Mouse (Mus musculus): Measurements from ENCODE around the gene Tbrg4. TPM values are rescaled to one million over a fixed set of nuclear protein-coding genes. Genes with fewer than 3 reads are reported as not detected.

Tbrg4 gene
- polyA plus RNA-seq, 1 experiment from 2014 or later, result 80.0 TPM

DNA sequence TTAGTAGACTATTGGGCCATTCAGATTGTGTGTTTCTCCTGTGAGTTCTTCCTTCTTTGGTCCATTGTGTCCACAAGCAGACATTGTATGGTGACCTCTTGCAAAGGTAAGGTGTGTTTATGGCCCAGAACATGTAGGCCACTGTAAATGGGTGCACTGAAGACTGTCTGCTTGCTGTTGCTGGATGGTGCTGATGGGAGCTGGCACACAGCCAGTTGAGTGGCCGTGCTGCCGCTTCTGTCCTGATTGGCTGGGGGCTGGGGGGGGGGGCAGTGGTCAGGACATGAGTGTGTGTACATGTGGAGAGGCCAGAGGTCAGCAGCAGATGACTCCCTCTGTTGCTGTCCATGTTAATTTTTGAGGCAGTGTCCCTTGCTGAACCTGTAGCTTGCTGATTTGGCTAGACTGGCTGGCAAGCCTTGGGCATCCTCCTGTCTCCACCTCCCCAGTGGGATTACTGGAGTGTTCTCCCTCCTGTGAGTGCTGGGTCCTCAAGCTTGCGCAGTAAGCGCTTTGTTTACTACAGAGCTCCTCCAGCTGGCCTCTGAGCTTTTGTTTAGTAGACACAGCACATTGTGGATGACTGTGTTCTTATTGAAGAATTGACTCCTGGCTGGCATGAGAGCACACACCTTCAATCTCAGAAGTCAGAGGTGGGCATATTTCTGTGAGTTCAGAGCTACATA lies 45.7 kb downstream of the Tbrg4 start:
- DNase-seq (ENCODE audit: extremely low spot score, low spot score), result no peak
- Histone ChIP-seq H3K4me1 (peaks cover 4% of the 10 kb centered on the region; the same call in 1 of the 2 replicates), H3K4me3 (no peak overlapping the region), H3K9me3 (no peaks in the 10 kb centered on the region), H3K27ac (no peak overlapping the region), H3K36me3 (replicated peaks) (peaks cover 75% of the 10 kb centered on the region), H3K27me3 (ENCODE audit: poor library complexity, severe bottlenecking) (no peaks in the 10 kb centered on the region)
- WGBS, result 91% methylated on average over 4 of the region's 4 CpGs

DNA sequence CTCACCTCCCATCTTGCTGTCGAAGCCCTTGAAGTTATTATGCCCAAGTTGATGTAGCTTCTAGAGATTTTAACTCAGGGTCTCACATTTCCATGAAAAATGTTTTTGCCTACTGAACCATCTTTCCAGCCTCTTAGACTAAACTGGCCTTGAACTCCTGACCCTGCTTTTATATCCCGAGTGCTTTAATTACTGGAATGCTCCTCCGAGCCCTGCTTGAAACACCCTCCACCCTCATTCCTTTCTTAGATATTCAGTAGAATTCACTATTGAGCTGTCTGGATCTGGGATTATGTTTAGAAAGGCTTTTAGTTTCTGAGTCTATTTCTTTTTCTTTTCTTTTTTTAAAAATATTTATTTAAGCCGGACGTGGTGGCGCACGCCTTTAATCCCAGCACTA lies 46.5 kb downstream of the Tbrg4 start:
- Histone ChIP-seq H3K4me3 (no peak overlapping the region), H3K4me1 (peaks cover 4% of the 10 kb centered on the region; the same call in 1 of the 2 replicates), H3K36me3 (replicated peaks) (peaks cover 67% of the 10 kb centered on the region), H3K27me3 (ENCODE audit: poor library complexity, severe bottlenecking) (no peaks in the 10 kb centered on the region), H3K9me3 (no peaks in the 10 kb centered on the region), H3K27ac (no peak overlapping the region)
- WGBS, result 92% methylated on average over 7 of the region's 7 CpGs
- DNase-seq (ENCODE audit: extremely low spot score, low spot score), result no peak

DNA sequence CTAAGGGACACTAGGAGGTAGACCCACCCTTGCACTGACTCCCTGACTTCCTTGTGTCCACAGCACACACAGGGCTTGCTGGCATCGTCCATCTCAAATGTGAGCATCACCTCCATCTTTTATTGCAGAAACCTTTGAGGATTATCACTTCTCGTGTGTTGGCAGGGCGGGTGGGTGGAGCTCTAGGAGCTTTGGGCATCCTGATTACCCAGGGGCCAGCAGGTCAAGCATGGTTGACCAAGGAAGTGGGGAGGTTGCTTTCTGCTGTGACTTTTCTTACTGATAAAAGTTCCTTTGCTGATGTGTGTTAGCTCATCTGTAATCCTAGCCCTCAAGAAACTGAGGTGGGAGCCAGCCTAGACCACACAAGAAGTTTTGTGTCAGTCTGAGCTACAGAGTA lies 49.7 kb downstream of the Tbrg4 start:
- DNase-seq (ENCODE audit: extremely low spot score, low spot score), result no peak
- 84% methylated on average over 3 of the region's 3 CpGs for WGBS
- peaks cover 76% of the 10 kb centered on the region for H3K36me3 ChIP-seq (replicated peaks)

DNA sequence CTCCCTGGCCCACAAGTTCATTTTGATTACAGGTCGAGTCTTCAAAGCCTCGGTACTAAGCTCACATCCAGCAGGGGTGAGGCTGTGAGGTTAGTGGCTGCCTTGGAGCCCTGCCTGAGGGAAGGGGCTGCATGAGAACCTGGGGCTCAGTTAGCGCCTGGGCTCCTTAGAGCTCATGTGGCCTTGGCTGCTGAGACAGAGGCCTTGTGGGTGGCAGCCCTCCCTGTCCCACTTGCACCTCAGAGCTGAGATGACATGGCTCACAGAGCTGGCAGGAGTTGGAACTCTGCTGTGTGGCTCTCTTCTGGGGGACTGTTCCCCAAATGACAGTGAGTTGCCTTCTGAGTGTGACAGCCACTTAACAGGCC lies 56.5 kb downstream of the Tbrg4 start:
- Histone ChIP-seq H3K27me3 (ENCODE audit: poor library complexity, severe bottlenecking) (no peaks in the 10 kb centered on the region), H3K27ac (0 out of 2 replicates have a peak overlapping the region, but pooled peaks have one; percentile 30), H3K4me3 (no peak overlapping the region), H3K4me1 (peaks cover 3% of the 10 kb centered on the region; the same call in 1 of the 2 replicates), H3K36me3 (replicated peaks) (peaks cover 61% of the 10 kb centered on the region), H3K9me3 (no peaks in the 10 kb centered on the region)
- whole genome bisulfite sequencing, result 67% methylated on average over 3 of the region's 3 CpGs
- DNase-seq (ENCODE audit: extremely low spot score, low spot score), result no peak

More for the DNA sequence above, 49.7 kb downstream of the Tbrg4 start:
- H3K9me3 ChIP-seq, result no peaks in the 10 kb centered on the region
- peaks cover 4% of the 10 kb centered on the region; the same call in 1 of the 2 replicates for H3K4me1 ChIP-seq
- H3K27me3 ChIP-seq (ENCODE audit: poor library complexity, severe bottlenecking), result no peaks in the 10 kb centered on the region
- no peak overlapping the region for H3K27ac ChIP-seq
- H3K4me3 ChIP-seq, result no peak overlapping the region

DNA sequence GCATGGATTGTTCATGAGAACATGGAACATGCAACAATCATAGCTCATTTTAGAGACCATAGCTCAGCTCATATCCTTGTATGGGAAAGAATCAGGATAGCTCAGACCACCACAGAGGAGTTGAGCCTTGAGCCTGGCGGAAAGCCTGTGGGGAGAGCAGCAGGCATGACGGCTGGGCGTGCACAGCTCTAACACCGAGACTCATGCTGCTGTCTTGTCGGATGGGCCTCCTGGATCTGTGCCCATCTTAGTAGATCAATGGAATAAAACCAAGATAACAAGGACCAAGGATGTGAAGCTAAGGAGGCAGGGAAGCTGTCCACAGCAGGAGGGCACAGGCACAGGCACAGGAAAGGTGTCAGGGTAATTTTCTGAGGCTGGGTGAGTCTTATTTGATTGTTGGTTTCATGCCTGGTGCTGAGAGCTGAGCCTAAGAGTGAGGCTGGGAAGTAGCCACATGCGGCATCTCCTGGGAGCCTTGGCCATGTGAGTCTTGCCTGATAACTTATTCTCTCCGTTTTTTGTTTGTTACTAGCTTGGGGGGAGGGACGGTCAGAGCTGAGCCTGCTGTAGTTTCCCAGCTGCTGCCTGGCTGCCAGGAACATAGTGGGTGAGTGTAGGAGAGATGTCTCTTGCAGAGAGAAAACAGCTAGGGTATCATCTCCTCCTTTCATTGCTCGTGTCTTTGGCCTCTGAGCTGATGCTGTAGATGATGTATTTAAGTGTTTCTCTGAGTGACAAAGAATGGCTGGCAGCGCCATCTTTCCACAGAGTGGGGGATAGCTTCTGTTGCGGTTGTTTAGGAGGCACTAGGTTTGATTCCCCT lies 57.1 kb downstream of the Tbrg4 start:
- 74% methylated on average over 11 of the region's 11 CpGs for WGBS
- no peak for DNase-seq (ENCODE audit: extremely low spot score, low spot score)
- no peaks in the 10 kb centered on the region for H3K27me3 ChIP-seq (ENCODE audit: poor library complexity, severe bottlenecking)
- no peak overlapping the region for H3K4me3 ChIP-seq
- H3K27ac ChIP-seq, result no peak overlapping the region
- H3K9me3 ChIP-seq, result no peaks in the 10 kb centered on the region
- H3K36me3 ChIP-seq (replicated peaks), result peaks cover 65% of the 10 kb centered on the region
- peaks cover 3% of the 10 kb centered on the region; the same call in 1 of the 2 replicates for H3K4me1 ChIP-seq

DNA sequence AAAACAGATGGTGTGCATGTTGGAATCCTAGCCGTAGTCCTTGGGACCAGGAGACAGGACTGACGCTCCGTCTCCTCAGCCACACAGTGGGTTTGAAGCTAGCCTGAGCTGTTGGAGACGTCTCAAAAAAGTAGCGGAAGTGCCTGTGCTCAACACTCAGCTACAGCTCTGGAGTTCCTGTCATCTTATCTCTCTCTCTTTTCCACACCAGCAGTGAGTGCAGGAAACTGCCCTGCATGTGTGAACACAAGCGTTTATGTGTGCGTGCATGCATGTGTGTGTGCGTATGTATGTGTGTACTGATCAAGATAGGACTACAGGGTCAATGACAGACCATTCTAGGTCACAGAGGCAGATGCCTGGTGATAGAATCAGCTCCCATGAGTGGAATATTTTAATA lies 57.9 kb downstream of the Tbrg4 start:
- H3K4me1 ChIP-seq, result peaks cover 3% of the 10 kb centered on the region; the same call in 1 of the 2 replicates
- no peaks in the 10 kb centered on the region for H3K27me3 ChIP-seq (ENCODE audit: poor library complexity, severe bottlenecking)
- no peak for DNase-seq (ENCODE audit: extremely low spot score, low spot score)
- no peak overlapping the region for H3K4me3 ChIP-seq
- WGBS, result 94% methylated on average over 8 of the region's 8 CpGs
- H3K36me3 ChIP-seq (replicated peaks), result peaks cover 65% of the 10 kb centered on the region
- H3K27ac ChIP-seq, result no peak overlapping the region
- H3K9me3 ChIP-seq, result no peaks in the 10 kb centered on the region

DNA sequence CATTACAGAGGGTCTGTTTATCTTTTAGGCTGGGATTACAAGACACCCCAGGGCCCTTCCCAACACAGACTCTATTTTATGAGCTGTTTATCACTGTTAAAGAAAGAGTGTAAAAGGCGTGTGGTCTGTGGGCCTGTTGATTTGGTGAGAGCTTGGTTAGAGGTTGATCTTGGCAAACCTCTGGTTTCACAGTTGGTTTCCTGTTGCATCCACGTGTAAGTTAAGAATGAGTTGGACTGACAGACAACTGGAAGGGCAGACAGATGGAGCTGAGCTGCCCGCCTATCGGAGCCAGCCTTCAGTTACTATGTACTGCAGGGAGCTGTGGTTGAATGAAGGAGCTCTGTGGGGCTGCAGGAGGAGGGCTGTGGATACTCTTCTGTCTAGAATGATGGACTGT lies 59.4 kb downstream of the Tbrg4 start:
- Histone ChIP-seq H3K9me3 (no peaks in the 10 kb centered on the region), H3K36me3 (replicated peaks) (peaks cover 64% of the 10 kb centered on the region), H3K4me3 (no peak overlapping the region), H3K27ac (no peak overlapping the region), H3K4me1 (peaks cover 3% of the 10 kb centered on the region; the same call in 1 of the 2 replicates), H3K27me3 (ENCODE audit: poor library complexity, severe bottlenecking) (no peaks in the 10 kb centered on the region)
- DNase-seq (ENCODE audit: extremely low spot score, low spot score), result no peak
- 92% methylated on average over 4 of the region's 4 CpGs for WGBS

Other genes starting within 250 kb of the Tbrg4 start
- gene Zmiz2, start 237.0 kb downstream of the Tbrg4 start, polyA plus RNA-seq (2016; fragmentation: Nextera tagmentation; extraction: Ambion mirVana), result 13.6 and 15.9 TPM in 2 replicates
- 6,009 and 6,074 TPM in 2 replicates for gene Ppia, start 210.6 kb downstream of the Tbrg4 start, polyA plus RNA-seq (2016; fragmentation: Nextera tagmentation; extraction: Ambion mirVana)
- gene H2afv, start 181.6 kb downstream of the Tbrg4 start, polyA plus RNA-seq (2016; fragmentation: Nextera tagmentation; extraction: Ambion mirVana), result 844 and 848 TPM in 2 replicates
- 16.9 and 18.7 TPM in 2 replicates for gene Purb, start 150.2 kb downstream of the Tbrg4 start, polyA plus RNA-seq (2016; fragmentation: Nextera tagmentation; extraction: Ambion mirVana)
- 0.97 and 1.0 TPM in 2 replicates for gene Myo1g, start 105.1 kb downstream of the Tbrg4 start, polyA plus RNA-seq (2016; fragmentation: Nextera tagmentation; extraction: Ambion mirVana)
- 99.5 and 107 TPM in 2 replicates for gene Ccm2, start 79.2 kb downstream of the Tbrg4 start, polyA plus RNA-seq (2016; fragmentation: Nextera tagmentation; extraction: Ambion mirVana)
- gene Nacad, start 20.0 kb downstream of the Tbrg4 start, polyA plus RNA-seq (2016; fragmentation: Nextera tagmentation; extraction: Ambion mirVana), result 6.2 and 7.1 TPM in 2 replicates
- not detected in 2 replicates for gene Wap, start 12.6 kb upstream of the Tbrg4 start, polyA plus RNA-seq (2016; fragmentation: Nextera tagmentation; extraction: Ambion mirVana)
- 5.4 and 5.6 TPM in 2 replicates for gene Ramp3, start 32.5 kb upstream of the Tbrg4 start, polyA plus RNA-seq (2016; fragmentation: Nextera tagmentation; extraction: Ambion mirVana)
- gene Gm11983, start 211.6 kb upstream of the Tbrg4 start, polyA plus RNA-seq (2016; fragmentation: Nextera tagmentation; extraction: Ambion mirVana), result not detected in 2 replicates

All from forebrain, embryonic 10.5 days (tissue).